Mouse (Mus musculus) megakaryocyte, embryonic 14.5 days (primary cell): ENCODE measurements around the gene Dhtkd1.

Source experiments
- FLI1 ChIP-seq: IDR thresholded peaks from 2 replicates; pipeline ENCODE4 v1.6.1; 2012; ENCODE audit warnings: low read length, inconsistent platforms, mixed read lengths
- GATA1 ChIP-seq: IDR thresholded peaks from 3 replicates; pipeline ENCODE4 v1.6.1; 2012; ENCODE audit warnings: mixed read lengths, low read length, inconsistent platforms, borderline replicate concordance

- TF ChIP-seq FLI1 = no peak
- TF ChIP-seq GATA1 = no peak
These were observed 53.7 kb downstream of the Dhtkd1 start for GRCm38 (mm10) chr2:5888865-5889264.
